Mouse (Mus musculus) embryonic facial prominence, embryonic 15.5 days (tissue): ENCODE data around the gene Pla2g5. TPM values are rescaled to one million over a fixed set of nuclear protein-coding genes. Genes with fewer than 3 reads are reported as not detected.

Experiments
- polyA plus RNA-seq: library from polyadenylated mRNA; unstranded; fragments of >200 nt; fragmentation: Nextera tagmentation; extraction: Ambion mirVana; gene quantifications from 2 replicates; pipeline ENCODE4 v1.2.1, GENCODE M21; 2015

Gene Pla2g5
- polyA plus RNA-seq, 1 experiment from 2014 or later: 3.5 TPM

Other genes starting within 250 kb of the Pla2g5 start
- gene Vwa5b1, start 227.6 kb downstream of the Pla2g5 start, polyA plus RNA-seq: 0.23 TPM in 1 of 2 replicates, not detected in the other
- gene Pla2g2c, start 138.7 kb downstream of the Pla2g5 start, polyA plus RNA-seq: 0.38 and 0.61 TPM in 2 replicates
- gene Ubxn10, start 126.3 kb downstream of the Pla2g5 start, polyA plus RNA-seq: 4.3 and 10.3 TPM in 2 replicates
- 29.2 and 31.1 TPM in 2 replicates for gene Pla2g2f, start 105.9 kb downstream of the Pla2g5 start, polyA plus RNA-seq
- 0.24 and 0.30 TPM in 2 replicates for gene Pla2g2d, start 87.7 kb downstream of the Pla2g5 start, polyA plus RNA-seq
- gene Gm13030, start 10.5 kb upstream of the Pla2g5 start, polyA plus RNA-seq: not detected in 2 replicates
- 0.96 and 1.1 TPM in 2 replicates for gene Pla2g2e, start 14.5 kb upstream of the Pla2g5 start, polyA plus RNA-seq
- gene Otud3, start 50.5 kb upstream of the Pla2g5 start, polyA plus RNA-seq: 4.0 and 4.1 TPM in 2 replicates
- 0.43 TPM in 1 of 2 replicates, not detected in the other for gene Rnf186, start 103.6 kb upstream of the Pla2g5 start, polyA plus RNA-seq
- gene Tmco4, start 109.4 kb upstream of the Pla2g5 start, polyA plus RNA-seq: 4.9 and 6.4 TPM in 2 replicates
- gene Htr6, start 212.1 kb upstream of the Pla2g5 start, polyA plus RNA-seq: 0.20 and 0.28 TPM in 2 replicates
- 167 and 168 TPM in 2 replicates for gene Nbl1, start 229.5 kb upstream of the Pla2g5 start, polyA plus RNA-seq